Mouse (Mus musculus) mesoderm, embryonic 11.5 days (tissue): ENCODE data around the gene Olfr1085.
"Not testable (repeated sequence)": the region's sequence is repeated elsewhere in the genome, so short reads cannot be mapped to it uniquely, and the experiment has no call there.

Experiments used
- DNase-seq: peaks from one replicate; pipeline ENCODE4 v3.0.0-alpha.2; 2012; ENCODE audit warnings: low read depth, low spot score

Gene Olfr1085

GRCm38 (mm10) chr2:86661919-86662318, at the start of gene Olfr1085:
Gene Olfr1085 (minus strand): TSS chr2:86662019.
- no peak for DNase-seq

- DNase-seq: no peak
Observed at GRCm38 (mm10) chr2:86698295-86698694, 36.5 kb upstream of the Olfr1085 start, which contains the start of gene Olfr1087. Gene Olfr1087 (minus strand): TSS chr2:86698395.

GRCm38 (mm10) chr2:86679992-86680391, 18.2 kb upstream of the Olfr1085 start, which contains the start of gene Olfr1086:
Gene Olfr1086 (minus strand): TSS chr2:86680092.
- DNase-seq: no peak

- DNase-seq: not testable (repeated sequence)
Observed at GRCm38 (mm10) chr2:86639625-86640024, 22.2 kb downstream of the Olfr1085 start, which contains the start of gene Olfr1084. Gene Olfr1084 (minus strand): TSS chr2:86639725.
